Mouse (Mus musculus): ENCODE measurements around the gene Mamdc4. TPM values are rescaled to one million over a fixed set of nuclear protein-coding genes. Genes with fewer than 3 reads are reported as not detected.
A peak's percentile ranks its signal among the peaks of the same experiment; 100 is the strongest.

Gene Mamdc4
- total and polyA plus RNA-seq, 3 experiments, result 17.6 to 21.6 TPM; not detected in 1

- TF ChIP-seq CHD1 (IDR thresholded peaks at IDR 0.05; ENCODE audit: low read depth, low read length) (no peak), MYC (IDR thresholded peaks at IDR 0.05; ENCODE audit: low read depth, low read length) (peak; percentile 52; the same call in 1 of the 2 replicates), TAL1 (IDR thresholded peaks at IDR 0.05; ENCODE audit: low read length) (no peak), NELFE (IDR thresholded peaks at IDR 0.05; ENCODE audit: low read depth, low read length) (peak; percentile 84), BHLHE40 (IDR thresholded peaks at IDR 0.05; ENCODE audit: borderline replicate concordance, low read depth, low read length) (no peak)
These were observed at the start of gene Mamdc4, which contains the start of gene Phpt1 (continued) for GRCm38 (mm10) chr2:25574579-25575431.

GRCm38 (mm10) chr2:25621229-25622200, 46.9 kb upstream of the Mamdc4 start, which contains the start of gene Tmem141:
Gene Tmem141 (minus strand): TSS chr2:25622005.
- peak; percentile 56 to 68; a peak in 2 of 4 replicates for TF ChIP-seq POLR2A (IDR thresholded peaks at IDR 0.05; ENCODE audit: control insufficient read depth in 1 of 2, insufficient read depth in 1 of 2, low read depth in 1 of 2, low read length in 2 of 2, poor library complexity in 1 of 2)
- TF ChIP-seq CHD2 (IDR thresholded peaks at IDR 0.05; ENCODE audit: low read length), result no peak
- TF ChIP-seq MXI1 (IDR thresholded peaks at IDR 0.05; ENCODE audit: low read depth, low read length), result peak; percentile 47; the same call in 1 of the 2 replicates
- no peak for TF ChIP-seq ZC3H11A (IDR thresholded peaks at IDR 0.05; ENCODE audit: low read depth, low read length)
- TF ChIP-seq HCFC1 (IDR thresholded peaks at IDR 0.05; ENCODE audit: low read depth, low read length), result peak; percentile 49
- TF ChIP-seq POLR2AphosphoS2 (IDR thresholded peaks at IDR 0.05; ENCODE audit: low read length), result no peak
- peak; percentile 65 to 82 (median 81) for TF ChIP-seq CTCF (IDR thresholded peaks at IDR 0.05 in 2 of 3, conservative IDR thresholded peaks at IDR 0.05 in 1 of 3; ENCODE audit: control insufficient read depth in 1 of 3, insufficient read depth in 1 of 3, low read depth in 2 of 3, low read length in 3 of 3, poor library complexity in 1 of 3, severe bottlenecking in 1 of 3)
- TF ChIP-seq POLR2AphosphoS5 (IDR thresholded peaks at IDR 0.05; ENCODE audit: borderline replicate concordance, low read depth, low read length), result no peak
- TF ChIP-seq TBP (IDR thresholded peaks at IDR 0.05; ENCODE audit: low read depth, low read length), result no peak
- TF ChIP-seq RAD21 (IDR thresholded peaks at IDR 0.05; ENCODE audit: low read depth, low read length), result peak; percentile 9
- TF ChIP-seq GABPA (IDR thresholded peaks at IDR 0.05; ENCODE audit: low read depth, low read length), result no peak
- TF ChIP-seq SMC3 (IDR thresholded peaks at IDR 0.05; ENCODE audit: low read depth, low read length), result peak; percentile 33; the same call in 1 of the 2 replicates
- no peak for TF ChIP-seq TAL1 (IDR thresholded peaks at IDR 0.05; ENCODE audit: low read length)
- TF ChIP-seq NELFE (IDR thresholded peaks at IDR 0.05; ENCODE audit: low read depth, low read length), result peak; percentile 57; the same call in 1 of the 2 replicates
- no peak for TF ChIP-seq ZNF384 (IDR thresholded peaks at IDR 0.05; ENCODE audit: low read depth, low read length)
- TF ChIP-seq E2F4 (IDR thresholded peaks at IDR 0.05; ENCODE audit: borderline replicate concordance, low read depth, low read length), result no peak
- no peak for TF ChIP-seq MYC (IDR thresholded peaks at IDR 0.05; ENCODE audit: low read depth, low read length)
- no peak for TF ChIP-seq TCF12 (IDR thresholded peaks at IDR 0.05; ENCODE audit: low read depth, low read length)
- TF ChIP-seq SIN3A (IDR thresholded peaks at IDR 0.05; ENCODE audit: low read length), result peak; percentile 36; the same call in 1 of the 2 replicates
- no peak for TF ChIP-seq GATA1 (IDR thresholded peaks at IDR 0.05; ENCODE audit: low read depth, low read length)
- no peak for TF ChIP-seq ZKSCAN1 (IDR thresholded peaks at IDR 0.05; ENCODE audit: low read depth, low read length)
- TF ChIP-seq MAX (IDR thresholded peaks at IDR 0.05; ENCODE audit: low read length), result no peak
- TF ChIP-seq MYB (IDR thresholded peaks at IDR 0.05; ENCODE audit: low read depth, low read length), result no peak
- TF ChIP-seq UBTF (IDR thresholded peaks at IDR 0.05; ENCODE audit: borderline replicate concordance, insufficient read depth, low read depth, low read length), result no peak
- 0 out of 2 replicates have a peak, but pooled peaks have one; percentile 15 for TF ChIP-seq BHLHE40 (IDR thresholded peaks at IDR 0.05; ENCODE audit: borderline replicate concordance, low read depth, low read length)
- TF ChIP-seq CHD1 (IDR thresholded peaks at IDR 0.05; ENCODE audit: low read depth, low read length), result no peak
- no peak for TF ChIP-seq JUND (IDR thresholded peaks at IDR 0.05; ENCODE audit: low read depth, low read length)
- no peak for TF ChIP-seq ELF1 (IDR thresholded peaks at IDR 0.05; ENCODE audit: low read depth, low read length)
- peak; percentile 80 for TF ChIP-seq NRF1 (IDR thresholded peaks at IDR 0.05; ENCODE audit: insufficient read depth, low read depth, low read length, poor library complexity, severe bottlenecking)
- Histone ChIP-seq H3K9ac (ENCODE audit: control insufficient read depth, low read depth, low read length, poor library complexity, severe bottlenecking) (peak within 1 kb of the TSS; percentile 71), H3K27me3 (ENCODE audit: control insufficient read depth in 1 of 2, insufficient read depth in 2 of 2, low read length in 2 of 2) (no peaks in the 10 kb centered on the region), H3K27ac (ENCODE audit: control insufficient read depth, low read depth, low read length) (no peak within 1 kb of the TSS), H3K79me2 (ENCODE audit: control insufficient read depth, insufficient read depth, low read length, poor library complexity) (no peaks in the 10 kb centered on the region), H3K4me3 (ENCODE audit: control insufficient read depth in 1 of 2, insufficient read depth in 1 of 2, low read depth in 2 of 2, low read length in 2 of 2) (peak within 1 kb of the TSS; percentile 70 to 84), H3K4me1 (ENCODE audit: control insufficient read depth in 1 of 2, insufficient read depth in 2 of 2, low read length in 2 of 2) (peaks cover 0 to 22% of the 10 kb centered on the region in 2 experiments; a peak in 3 of 4 replicates), H3K9me3 (replicated peaks; ENCODE audit: insufficient read depth, low read length) (no peaks in the 10 kb centered on the region), H3K36me3 (ENCODE audit: control insufficient read depth in 1 of 2, insufficient read depth in 2 of 2, low read length in 2 of 2) (peaks cover 0 to 5% of the 10 kb centered on the region in 2 experiments; a peak in 2 of 4 replicates)
- peak; percentile 94 for DNase-seq (ENCODE audit: low read depth, low spot score)
